Mouse (Mus musculus): ENCODE data around the gene Rad51d.
A peak's percentile ranks its signal among the peaks of the same experiment; 100 is the strongest.
"Not testable (repeated sequence)": the region's sequence is repeated elsewhere in the genome, so short reads cannot be mapped to it uniquely, and the experiment has no call there.

Rad51d gene

GRCm38 (mm10) chr11:82890342-82890762, at the start of gene Rad51d:
Gene Rad51d, minus strand, starts transcription at chr11:82890614.
- DNase-seq (ENCODE audit: low spot score in 2 of 2): peak; percentile 91 to 94

GRCm38 (mm10) chr11:82933186-82933585, 42.8 kb upstream of the Rad51d start:
- no peak for DNase-seq (ENCODE audit: low spot score in 2 of 2)

- DNase-seq (ENCODE audit: low spot score in 2 of 2): not testable (repeated sequence)
These were observed 41.4 kb upstream of the Rad51d start for GRCm38 (mm10) chr11:82931671-82932450.

GRCm38 (mm10) chr11:82931161-82931560, 40.7 kb upstream of the Rad51d start:
- DNase-seq (ENCODE audit: low spot score in 2 of 2): not testable (repeated sequence)

- DNase-seq (ENCODE audit: low spot score in 2 of 2): not testable (repeated sequence)
These were observed 40.1 kb upstream of the Rad51d start for GRCm38 (mm10) chr11:82930391-82930955.

GRCm38 (mm10) chr11:82929633-82929950, 39.2 kb upstream of the Rad51d start:
- no peak for DNase-seq (ENCODE audit: low spot score in 2 of 2)

GRCm38 (mm10) chr11:82928897-82929632, 38.7 kb upstream of the Rad51d start:
- DNase-seq (ENCODE audit: low spot score in 2 of 2): no peak

GRCm38 (mm10) chr11:82923910-82924309, 33.5 kb upstream of the Rad51d start:
- DNase-seq (ENCODE audit: low spot score in 2 of 2): not testable (repeated sequence)

- DNase-seq (ENCODE audit: low spot score in 2 of 2): no peak
These were observed 31.3 kb upstream of the Rad51d start for GRCm38 (mm10) chr11:82921691-82922090.

GRCm38 (mm10) chr11:82920768-82921167, 30.4 kb upstream of the Rad51d start:
- DNase-seq (ENCODE audit: low spot score in 2 of 2): no peak

- peak; percentile 44 to 66 for DNase-seq (ENCODE audit: low spot score in 2 of 2)
These were observed 24.4 kb upstream of the Rad51d start for GRCm38 (mm10) chr11:82914711-82915352.

- DNase-seq (ENCODE audit: low spot score in 2 of 2): no peak
These were observed 20.4 kb upstream of the Rad51d start for GRCm38 (mm10) chr11:82910679-82911389.

- no peak for DNase-seq (ENCODE audit: low spot score in 2 of 2)
These were observed 19.8 kb upstream of the Rad51d start, which contains the start of gene Unc45b for GRCm38 (mm10) chr11:82910250-82910649. Gene Unc45b, plus strand, starts transcription at chr11:82910550.

GRCm38 (mm10) chr11:82908608-82908989, 18.2 kb upstream of the Rad51d start:
- DNase-seq (ENCODE audit: low spot score in 2 of 2): no peak

GRCm38 (mm10) chr11:82907651-82908607, 17.5 kb upstream of the Rad51d start, which contains the start of gene Nle1:
Gene Nle1, minus strand, starts transcription at chr11:82908411.
- DNase-seq (ENCODE audit: low spot score in 2 of 2): peak; percentile 87 to 95

GRCm38 (mm10) chr11:82905816-82906215, 15.4 kb upstream of the Rad51d start:
- no peak for DNase-seq (ENCODE audit: low spot score in 2 of 2)

- DNase-seq (ENCODE audit: low spot score in 2 of 2): no peak
These were observed 14.5 kb upstream of the Rad51d start for GRCm38 (mm10) chr11:82904952-82905351.

- no peak for DNase-seq (ENCODE audit: low spot score in 2 of 2)
These were observed 11.3 kb upstream of the Rad51d start for GRCm38 (mm10) chr11:82901606-82902310.

- no peak for DNase-seq (ENCODE audit: low spot score in 2 of 2)
These were observed 9.3 kb upstream of the Rad51d start for GRCm38 (mm10) chr11:82899720-82900119.

GRCm38 (mm10) chr11:82897478-82897877, 7.1 kb upstream of the Rad51d start:
- DNase-seq (ENCODE audit: low spot score in 2 of 2): no peak

All from spleen, postnatal 14 days (tissue).